Mouse (Mus musculus): ENCODE data around the gene Zbtb12.
A peak's percentile ranks its signal among the peaks of the same experiment; 100 is the strongest.
"Not testable (repeated sequence)": the region's sequence is repeated elsewhere in the genome, so short reads cannot be mapped to it uniquely, and the experiment has no call there.

The Zbtb12 gene

DNA sequence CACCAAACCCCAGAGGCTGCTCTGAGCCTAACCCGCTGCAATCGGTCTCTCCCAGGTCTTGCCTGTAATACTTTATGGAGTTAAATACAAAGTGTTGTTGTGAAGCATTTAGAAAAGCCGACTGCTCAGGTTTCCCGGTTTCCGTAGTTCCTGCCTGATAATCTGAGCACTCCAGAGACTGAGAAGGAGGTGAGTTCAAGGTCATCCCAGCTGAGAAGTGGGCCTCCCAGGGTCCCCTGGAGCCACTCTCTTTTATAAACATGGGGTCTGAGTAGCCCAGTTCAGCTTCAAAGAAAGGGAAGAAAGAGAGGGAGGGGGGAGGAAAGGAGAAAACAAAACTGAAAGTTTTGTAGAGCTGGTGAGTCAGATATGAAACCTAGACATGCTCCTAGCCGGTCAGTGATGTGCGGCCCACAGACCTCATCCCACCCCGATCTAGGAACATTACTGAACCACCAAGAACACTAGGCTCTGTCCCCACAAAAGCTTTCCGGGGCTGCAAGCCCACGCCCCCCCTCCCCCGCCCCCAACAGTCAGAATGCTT is at the start of gene Zbtb12:
Gene Zbtb12 (plus strand): TSS at position 148 of the 544 bp plus-strand sequence.
- no peak for DNase-seq

DNA sequence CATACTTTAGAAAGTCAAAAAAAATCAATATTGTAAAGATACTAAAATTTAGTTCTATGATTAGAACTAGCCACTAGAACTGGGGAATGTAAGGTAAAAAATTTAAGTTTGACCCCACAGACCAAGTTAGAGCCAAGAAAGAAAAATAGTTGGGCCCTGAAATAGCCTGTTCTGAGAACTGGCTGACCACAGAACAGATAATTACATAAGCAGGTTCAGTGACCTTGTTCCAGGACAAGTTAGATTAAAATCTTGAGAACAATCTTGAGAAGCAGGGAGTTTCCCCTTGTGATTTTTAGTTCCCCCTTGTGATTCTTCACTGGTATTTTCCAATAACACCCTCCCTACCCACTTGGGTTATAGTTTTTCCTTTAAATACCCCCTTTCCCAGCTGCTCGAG is 48.5 kb upstream of the Zbtb12 start:
- not testable (repeated sequence) for DNase-seq

- DNase-seq: no peak
These were observed 43.0 kb upstream of the Zbtb12 start for GRCm38 (mm10) chr17:34836155-34836855.

GRCm38 (mm10) chr17:34836856-34837221 is 42.4 kb upstream of the Zbtb12 start, which contains the start of the genes Stk19 and Dxo:
Gene Stk19, minus strand, starts transcription at chr17:34836945.
Gene Dxo, plus strand, starts transcription at chr17:34837019.
- DNase-seq: peak; percentile 97

GRCm38 (mm10) chr17:34837464-34838324 is 41.6 kb upstream of the Zbtb12 start:
- no peak for DNase-seq

DNA sequence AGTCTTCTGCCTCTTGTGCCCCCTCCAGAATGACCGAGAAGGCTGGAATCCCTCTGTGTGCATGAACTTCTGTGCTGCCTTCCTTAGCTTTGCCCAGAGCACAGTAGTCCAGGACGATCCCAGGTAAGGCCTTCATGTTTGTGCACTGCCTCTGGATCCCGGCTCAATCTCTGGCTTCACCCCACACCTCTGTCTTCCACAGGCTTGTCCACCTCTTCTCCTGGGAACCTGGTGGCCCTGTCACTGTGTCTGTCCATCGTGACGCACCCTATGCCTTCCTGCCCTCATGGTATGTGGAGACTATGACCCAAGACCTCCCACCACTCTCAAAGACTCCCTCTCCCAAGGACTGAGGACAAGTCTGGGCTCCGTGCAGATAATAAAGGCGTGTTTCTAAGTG is 40.5 kb upstream of the Zbtb12 start:
- DNase-seq: no peak

DNA sequence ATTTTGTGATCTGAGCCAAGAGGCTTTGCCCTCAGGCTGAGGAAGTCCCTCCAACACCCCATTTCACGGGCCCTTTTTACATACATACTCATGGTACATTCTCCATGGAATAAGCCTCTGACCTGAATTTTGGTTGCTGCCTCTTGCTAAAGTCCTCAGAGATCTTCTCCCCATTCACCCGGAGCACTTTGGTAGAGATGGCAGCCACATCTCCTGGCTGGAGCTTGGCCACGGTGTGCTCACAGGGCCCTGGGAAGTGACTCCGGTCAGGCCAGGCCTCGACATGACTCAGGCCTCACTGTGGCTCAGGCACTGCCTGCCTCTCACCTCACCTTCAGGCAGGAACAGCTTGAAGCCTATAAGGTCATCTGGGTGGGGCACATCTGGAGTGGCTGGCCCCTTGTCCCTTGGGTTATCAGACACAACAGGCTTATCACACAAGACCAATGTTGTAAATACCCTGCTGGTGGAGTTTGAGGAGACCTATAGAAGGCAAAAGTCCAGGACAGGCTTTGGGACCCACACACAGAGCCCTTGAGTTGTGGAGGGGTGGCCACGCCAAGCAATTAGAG is 38.5 kb upstream of the Zbtb12 start:
- no peak for DNase-seq

- DNase-seq: no peak
These were observed 34.4 kb upstream of the Zbtb12 start for GRCm38 (mm10) chr17:34844884-34845283.

- DNase-seq: no peak
These were observed 32.1 kb upstream of the Zbtb12 start for GRCm38 (mm10) chr17:34847192-34847591.

DNA sequence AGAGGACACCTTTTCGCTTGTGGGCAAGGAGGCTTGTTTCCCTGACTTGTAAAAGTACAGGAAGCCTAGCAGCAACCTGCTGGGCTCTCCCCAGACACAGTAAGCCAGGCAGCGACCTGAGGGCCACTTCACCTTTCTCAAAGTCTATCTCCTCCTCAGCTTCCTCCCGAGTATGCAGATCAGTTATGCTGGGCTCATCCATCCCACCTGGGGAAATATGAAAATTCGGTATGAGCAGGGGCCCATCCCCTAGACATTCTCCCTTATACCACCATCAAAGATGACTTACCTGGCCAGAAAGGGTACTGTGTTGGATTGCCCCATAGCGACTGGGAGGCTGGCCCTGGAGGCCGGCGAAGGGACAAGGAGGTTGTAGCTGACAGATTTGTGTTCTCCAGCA is 31.7 kb upstream of the Zbtb12 start:
- DNase-seq: no peak

DNA sequence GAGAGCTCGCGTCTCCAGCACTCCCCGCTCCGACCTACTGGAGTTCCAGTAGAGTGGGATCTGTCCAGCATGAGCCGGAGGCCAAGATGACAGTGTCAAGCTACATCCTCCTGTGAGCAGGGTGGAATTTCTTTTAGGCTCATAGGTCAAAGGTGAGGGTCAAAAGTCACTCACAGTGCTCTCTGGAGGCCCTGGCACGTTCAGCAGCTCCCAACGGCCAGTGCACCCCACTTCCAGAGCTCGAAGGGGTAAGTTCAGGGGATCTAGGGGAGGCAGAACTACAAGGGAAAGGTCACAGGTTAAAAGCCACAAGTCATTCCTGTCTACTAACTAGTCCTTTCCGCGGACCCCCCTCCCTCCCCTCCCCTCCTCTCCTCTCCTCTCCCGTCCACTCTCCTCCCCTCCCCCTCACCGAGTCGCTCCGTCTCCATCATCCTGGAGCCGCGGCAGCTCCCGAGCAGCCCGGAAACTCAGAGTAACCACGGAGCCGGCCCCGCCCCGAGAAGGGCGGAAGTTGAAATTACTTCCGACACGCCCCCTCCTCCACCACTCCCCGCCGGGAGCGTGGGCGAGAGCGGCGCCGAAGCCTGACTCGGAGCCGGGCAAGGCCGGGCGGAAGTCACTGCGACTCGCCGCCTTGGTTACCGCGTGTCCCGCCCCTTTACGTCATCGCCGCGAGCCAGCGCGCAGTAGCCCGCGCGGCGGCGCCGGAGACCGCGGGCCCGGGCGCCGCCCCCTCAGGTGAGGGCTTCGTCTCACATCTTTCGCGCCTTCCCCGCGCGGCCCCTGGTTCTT is 29.4 kb upstream of the Zbtb12 start, which contains the start of the genes Skiv2l and Nelfe:
Gene Skiv2l (minus strand): TSS at position 489 of the 795 bp plus-strand sequence.
Gene Nelfe (plus strand): TSS at position 670 of the 795 bp plus-strand sequence.
- DNase-seq: peak; percentile 99

- no peak for DNase-seq
These were observed 28.7 kb upstream of the Zbtb12 start for GRCm38 (mm10) chr17:34850517-34851125.

- DNase-seq: no peak
These were observed 25.8 kb upstream of the Zbtb12 start for GRCm38 (mm10) chr17:34853511-34853910.

GRCm38 (mm10) chr17:34854761-34855160 is 24.5 kb upstream of the Zbtb12 start:
- DNase-seq: no peak

DNA sequence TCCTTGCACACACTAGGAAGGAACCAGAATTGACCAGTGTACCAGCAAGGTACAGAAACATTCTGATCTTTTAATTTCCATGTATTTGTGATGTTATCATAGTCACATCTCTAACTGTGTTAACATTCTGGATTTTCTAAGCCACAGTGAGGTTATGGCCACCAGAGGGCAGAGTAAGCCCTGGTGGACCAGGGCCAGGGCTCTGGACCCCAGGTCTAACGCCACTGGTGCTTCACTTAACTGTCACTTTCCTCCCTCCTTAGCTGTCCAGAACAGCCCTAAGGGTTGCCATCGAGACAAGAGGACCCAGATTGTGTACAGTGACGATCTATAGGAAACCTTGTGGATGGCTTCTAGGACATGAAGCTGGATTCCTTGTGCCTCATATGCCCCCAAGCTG is 23.5 kb upstream of the Zbtb12 start:
- peak; percentile 63 for DNase-seq

DNA sequence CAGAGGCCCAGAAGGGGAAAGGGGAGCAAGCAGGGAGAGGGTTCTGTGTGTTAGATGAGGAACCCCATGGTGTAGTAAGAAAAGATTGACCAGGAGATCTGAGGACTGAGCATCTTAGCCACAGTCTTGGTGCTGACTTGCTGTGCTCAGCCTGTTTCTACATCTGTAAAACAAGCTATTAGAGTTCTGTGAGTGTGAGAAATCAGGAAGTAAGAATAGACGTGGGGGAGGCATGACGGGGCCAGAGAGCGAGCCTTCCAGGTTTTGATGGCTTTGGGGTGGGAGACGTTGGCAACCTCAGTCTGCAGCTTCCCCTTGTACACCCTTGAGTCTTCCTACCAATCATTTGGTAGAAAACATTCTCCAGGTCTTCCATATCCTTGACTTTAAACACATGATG is 20.6 kb upstream of the Zbtb12 start:
- DNase-seq: no peak

GRCm38 (mm10) chr17:34860514-34860913 is 18.8 kb upstream of the Zbtb12 start:
- no peak for DNase-seq

GRCm38 (mm10) chr17:34861704-34862415 is 17.4 kb upstream of the Zbtb12 start:
- DNase-seq: peak; percentile 34

- no peak for DNase-seq
These were observed 16.7 kb upstream of the Zbtb12 start, which contains the start of gene Cfb for GRCm38 (mm10) chr17:34862416-34863081. Gene Cfb, minus strand, starts transcription at chr17:34862518.

DNA sequence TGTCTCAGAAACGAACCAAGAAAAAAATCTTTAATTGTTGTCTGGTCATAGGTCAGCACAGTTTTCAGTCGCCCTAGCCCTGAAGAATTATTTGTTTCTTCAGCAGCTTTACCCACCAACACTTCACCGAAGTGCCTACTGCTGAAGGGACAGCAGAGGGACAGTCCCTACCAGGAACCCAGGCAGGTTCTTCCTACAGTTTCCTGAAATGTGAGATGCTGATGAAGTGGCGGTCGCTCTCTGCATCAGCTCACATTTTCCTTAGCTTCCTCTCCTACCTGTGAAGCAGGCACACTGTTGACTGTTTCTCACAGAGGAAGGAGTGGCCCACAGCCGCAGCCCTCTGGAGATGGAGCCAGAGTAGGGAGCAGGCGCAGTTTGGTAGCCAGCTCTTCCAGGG is 13.3 kb upstream of the Zbtb12 start:
- no peak for DNase-seq

- DNase-seq: no peak
These were observed 5.0 kb upstream of the Zbtb12 start for GRCm38 (mm10) chr17:34874321-34874720.

Measured in lung, postnatal 10 days (tissue).